Mouse (Mus musculus): ENCODE measurements around the gene Atn1.
"Not testable (repeated sequence)": the region's sequence is repeated elsewhere in the genome, so short reads cannot be mapped to it uniquely, and the experiment has no call there.

The Atn1 gene

GRCm38 (mm10) chr6:124755831-124756595 is at the start of gene Atn1, which contains the start of gene Gm45234:
TSS of gene Atn1 (minus strand) at chr6:124756524.
TSS of gene Gm45234 (minus strand) at chr6:124756021.
- DNase-seq (ENCODE audit: low spot score in 2 of 2), result no peak

DNA sequence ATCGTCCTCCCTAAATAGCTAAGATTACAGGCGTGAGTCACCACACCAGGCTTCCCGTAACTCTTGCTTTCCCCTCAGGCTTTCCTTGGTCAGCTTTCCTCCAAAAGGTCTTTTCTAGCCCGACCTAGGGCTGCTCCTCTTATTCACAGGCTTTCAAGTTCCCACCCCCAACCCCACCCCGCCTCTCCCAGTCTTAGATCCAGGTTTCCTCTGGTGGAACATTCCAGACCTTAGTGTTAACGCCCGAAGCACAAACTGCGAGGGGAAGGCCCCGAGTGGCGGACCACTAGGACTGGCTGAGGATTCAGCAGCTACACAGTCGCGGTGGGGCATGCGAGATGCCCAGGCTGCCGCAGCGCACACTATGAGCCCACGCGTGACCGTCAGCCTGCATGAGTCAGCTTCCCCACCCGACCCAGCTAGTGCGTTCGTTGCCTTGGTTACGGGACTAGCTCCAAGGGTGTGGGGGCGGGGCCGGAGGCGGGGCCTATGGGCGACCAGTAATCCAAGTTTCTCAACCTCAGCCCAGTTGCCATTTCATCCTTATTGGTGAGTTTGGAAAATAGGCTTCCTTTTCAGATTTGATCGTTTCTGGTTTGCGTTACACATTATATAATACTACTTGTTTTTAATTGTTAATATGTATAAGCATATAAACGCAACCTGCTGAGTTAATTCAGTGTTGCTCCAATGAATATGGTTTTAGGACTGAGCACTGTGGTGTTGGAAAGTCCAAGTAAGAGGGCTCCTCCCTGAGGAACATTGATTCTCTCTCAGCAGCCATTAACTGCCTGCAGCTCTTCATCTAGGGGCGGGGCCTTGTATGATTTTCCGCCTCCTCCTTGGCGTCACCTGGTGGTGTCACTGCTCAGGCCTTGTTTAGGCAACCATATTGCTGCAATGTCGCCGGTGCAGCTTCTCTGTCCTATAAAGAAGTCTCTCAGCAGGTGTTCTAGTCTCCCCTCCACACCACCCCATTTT is 49.3 kb upstream of the Atn1 start:
- DNase-seq (ENCODE audit: low spot score in 2 of 2), result peak; percentile 96 to 97

- no peak for DNase-seq (ENCODE audit: low spot score in 2 of 2)
Measured at GRCm38 (mm10) chr6:124804341-124804740, 48.0 kb upstream of the Atn1 start.

- DNase-seq (ENCODE audit: low spot score in 2 of 2), result not testable (repeated sequence)
Measured at GRCm38 (mm10) chr6:124803691-124804090, 47.4 kb upstream of the Atn1 start.

- DNase-seq (ENCODE audit: low spot score in 2 of 2), result no peak
Measured at GRCm38 (mm10) chr6:124803061-124803460, 46.7 kb upstream of the Atn1 start.

DNA sequence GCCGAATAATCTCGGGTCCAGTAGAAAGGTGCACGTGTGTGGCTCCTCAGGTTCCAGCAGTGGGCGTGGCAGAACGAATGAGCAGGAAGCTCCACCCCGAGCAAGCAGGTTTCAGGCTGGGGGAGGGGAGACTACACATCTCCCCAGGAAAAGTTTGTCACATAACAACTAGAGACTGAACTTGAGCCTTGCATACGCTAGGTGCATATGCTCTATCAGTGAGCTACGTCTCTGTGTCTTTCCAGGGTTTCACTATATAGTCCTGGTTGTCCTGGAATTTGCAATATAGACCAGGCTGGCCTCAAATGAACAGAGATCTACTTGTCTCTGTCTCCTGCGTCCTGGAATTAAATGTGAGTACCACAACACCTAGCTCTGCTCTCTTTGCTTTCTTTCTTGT is 46.1 kb upstream of the Atn1 start:
- DNase-seq (ENCODE audit: low spot score in 2 of 2), result not testable (repeated sequence)

DNA sequence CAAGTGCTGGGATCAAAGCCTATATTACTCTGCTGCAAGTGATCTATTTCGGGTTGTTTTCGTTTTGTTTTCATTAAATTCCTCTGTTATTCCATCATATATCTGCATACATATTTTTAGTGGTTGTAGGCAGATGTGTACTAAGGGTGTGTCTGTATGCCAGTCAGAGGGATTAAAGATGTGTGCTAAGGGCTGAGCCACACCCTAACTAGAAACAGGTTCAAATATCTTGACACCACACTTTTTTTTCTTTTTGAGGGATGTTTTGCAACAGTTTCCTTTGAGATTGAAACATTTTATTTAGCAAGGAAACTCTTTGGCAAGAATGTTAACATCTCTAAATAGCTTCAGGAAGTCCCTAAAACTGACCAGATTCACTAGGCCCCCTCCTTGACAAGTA is 39.9 kb upstream of the Atn1 start:
- DNase-seq (ENCODE audit: low spot score in 2 of 2), result no peak

GRCm38 (mm10) chr6:124795781-124796180 is 39.5 kb upstream of the Atn1 start:
- DNase-seq (ENCODE audit: low spot score in 2 of 2), result no peak

DNA sequence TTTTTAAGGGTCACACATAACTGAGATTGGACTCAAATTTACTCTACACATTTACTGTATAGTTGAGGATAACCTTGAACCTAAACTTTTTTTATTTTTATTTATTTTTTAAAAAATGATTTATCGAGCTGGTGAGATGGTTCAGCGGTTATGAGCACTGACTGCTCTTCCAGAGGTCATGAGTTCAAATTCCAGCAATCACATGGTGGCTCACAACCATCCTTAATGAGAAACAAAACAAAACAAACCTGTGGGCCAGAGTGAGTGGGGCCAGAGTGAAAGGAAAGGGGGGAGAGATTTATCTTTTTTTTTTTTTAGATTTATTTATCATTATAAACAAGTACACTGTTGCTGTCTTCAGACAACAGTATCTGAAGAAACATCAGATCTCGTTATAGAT is 35.6 kb upstream of the Atn1 start:
- no peak for DNase-seq (ENCODE audit: low spot score in 2 of 2)

DNA sequence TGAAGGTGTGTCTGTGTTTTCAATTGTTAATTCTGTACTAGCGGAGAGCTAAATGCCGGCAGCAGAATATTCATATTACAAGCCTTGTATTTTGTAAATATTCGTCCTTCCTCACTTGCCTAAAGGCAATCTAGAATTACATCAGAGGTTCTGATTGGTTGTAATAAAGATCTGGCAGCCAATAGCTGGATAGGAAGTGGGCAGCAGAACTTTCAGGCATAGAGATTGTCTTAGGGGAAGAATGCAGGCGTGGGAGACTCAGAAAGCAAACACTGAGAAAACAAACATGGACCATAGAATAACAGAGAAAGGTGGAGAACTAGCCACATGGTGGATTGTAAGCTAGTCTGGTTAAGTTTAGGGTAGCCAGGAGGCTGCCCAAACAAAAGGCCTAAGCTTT is 33.8 kb upstream of the Atn1 start:
- DNase-seq (ENCODE audit: low spot score in 2 of 2), result no peak

DNA sequence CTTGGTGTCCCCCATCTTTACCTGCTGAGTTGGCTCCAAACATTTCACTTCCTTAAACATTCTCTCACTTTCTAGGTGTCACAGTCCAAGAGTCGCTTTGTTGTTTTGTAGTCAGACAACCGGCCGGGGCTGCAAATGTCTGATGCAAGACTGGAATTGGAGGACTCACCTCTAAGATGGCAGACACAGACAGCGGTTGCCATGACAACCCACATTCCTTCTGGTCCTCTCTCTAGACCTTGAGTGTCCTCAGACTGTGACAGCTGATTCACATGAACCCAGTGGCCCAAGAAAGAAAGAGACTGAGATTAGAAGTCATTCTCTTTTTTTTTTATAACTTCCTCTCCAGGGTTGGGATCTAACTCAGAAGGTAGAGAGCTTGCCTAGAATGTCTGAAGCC is 33.2 kb upstream of the Atn1 start:
- no peak for DNase-seq (ENCODE audit: low spot score in 2 of 2)

DNA sequence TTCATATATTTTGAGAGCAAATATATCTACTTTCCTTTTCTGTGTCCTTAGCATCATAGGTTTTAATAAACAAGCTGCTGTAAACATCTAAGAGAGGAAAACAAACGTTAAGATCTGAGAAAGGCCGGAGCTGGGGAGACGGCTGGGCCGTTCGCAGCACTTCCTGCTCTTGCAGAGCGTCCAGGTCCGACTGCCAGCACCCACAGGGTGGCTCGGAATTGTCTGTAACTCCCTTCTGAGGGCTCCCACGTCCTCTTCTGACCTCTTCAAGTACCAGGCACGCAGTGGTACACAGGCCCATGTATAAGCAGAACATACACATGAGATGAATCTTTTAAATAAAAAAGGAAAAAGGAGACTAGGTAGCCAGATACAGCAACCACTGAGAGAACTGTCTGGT is 31.4 kb upstream of the Atn1 start:
- DNase-seq (ENCODE audit: low spot score in 2 of 2), result no peak

DNA sequence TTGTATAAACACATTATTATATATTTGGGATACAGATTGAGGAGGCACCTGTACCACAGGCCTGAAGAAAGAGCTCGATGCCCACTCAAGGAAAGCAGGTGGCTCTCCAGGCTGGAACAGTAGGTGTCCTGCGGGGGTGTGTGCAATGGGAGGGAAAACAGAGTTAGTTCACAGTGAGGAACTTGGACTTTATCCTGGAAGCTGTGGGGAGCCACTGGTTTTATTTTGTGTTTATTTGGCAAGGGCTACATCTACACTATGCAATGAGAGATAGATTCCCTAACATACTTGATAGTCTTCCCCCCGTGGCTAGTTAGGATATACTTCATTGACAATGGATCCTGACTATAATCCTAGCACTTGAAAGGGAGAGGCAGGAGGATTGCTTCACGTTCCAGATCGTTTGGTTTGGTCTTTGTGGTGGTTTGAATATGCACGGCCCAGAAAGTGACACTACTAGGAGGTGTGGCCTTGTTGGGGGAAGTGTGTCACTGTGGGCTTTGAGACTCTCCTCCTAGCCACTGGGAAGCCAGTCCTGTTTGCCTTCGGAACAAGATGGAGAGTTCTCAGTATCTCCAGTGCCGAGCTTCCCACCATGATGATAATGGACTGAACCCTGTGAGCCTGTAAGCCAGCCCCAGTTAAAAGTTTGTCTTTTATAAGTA is 30.6 kb upstream of the Atn1 start:
- no peak for DNase-seq (ENCODE audit: low spot score in 2 of 2)

DNA sequence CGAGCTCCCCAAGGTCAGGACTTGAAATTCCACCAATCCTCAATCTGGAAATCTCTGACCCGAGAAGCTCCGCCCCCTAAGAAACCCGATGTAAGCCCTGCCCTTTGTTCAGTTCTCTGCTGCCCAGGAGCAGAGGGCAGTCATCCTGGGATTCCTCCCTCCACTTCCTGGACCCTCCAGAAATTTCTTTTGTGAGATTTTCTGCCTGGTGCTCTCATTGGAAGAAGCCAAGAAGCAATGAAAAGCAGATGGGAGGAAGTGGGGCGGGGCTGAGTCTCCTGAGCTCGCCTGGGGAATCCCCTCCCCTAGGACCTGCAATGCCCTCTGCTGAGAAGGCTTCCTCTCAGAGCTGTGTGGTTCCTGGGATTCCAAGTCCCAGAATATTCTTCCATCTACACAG is 26.1 kb upstream of the Atn1 start:
- no peak for DNase-seq (ENCODE audit: low spot score in 2 of 2)

GRCm38 (mm10) chr6:124780917-124781316 is 24.6 kb upstream of the Atn1 start:
- DNase-seq (ENCODE audit: low spot score in 2 of 2), result no peak

GRCm38 (mm10) chr6:124779984-124780416 is 23.7 kb upstream of the Atn1 start:
- no peak for DNase-seq (ENCODE audit: low spot score in 2 of 2)

DNA sequence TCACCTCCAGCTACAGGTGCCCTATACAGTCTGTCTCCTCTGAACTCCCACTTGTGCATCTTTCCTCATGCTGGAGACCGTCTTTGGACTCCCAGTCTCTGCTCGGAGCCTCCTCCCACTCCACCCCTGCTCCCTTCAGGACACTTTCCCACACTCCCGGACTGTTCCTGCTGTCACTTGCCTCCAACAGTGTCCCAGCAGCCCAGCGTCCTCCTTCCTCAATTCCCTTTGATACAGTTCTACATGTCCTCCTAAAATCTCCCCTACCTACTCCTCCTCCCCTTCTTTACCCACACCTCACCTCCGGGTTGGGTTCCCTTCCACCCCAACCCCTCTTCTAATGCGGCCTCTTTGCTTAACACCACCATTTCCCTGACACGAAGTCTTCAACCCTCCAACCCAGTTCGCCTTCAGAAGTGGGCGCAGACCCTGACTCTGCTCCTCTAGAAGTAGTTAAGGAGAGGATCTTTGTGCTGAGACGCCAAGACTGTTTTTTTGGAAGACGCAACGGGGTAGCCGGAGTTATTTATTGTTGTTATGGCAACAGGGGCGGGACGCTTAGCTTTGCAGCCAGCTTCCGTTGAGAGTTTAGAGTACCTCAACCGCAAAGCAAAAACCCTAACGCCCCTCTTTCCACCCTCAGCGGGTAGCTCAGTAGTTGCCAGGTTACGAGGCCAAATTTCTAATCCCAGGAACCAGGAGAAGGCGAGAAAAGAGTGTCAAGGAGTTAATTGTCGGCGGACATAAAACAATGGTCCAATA is 23.1 kb upstream of the Atn1 start, which contains the start of gene Lrrc23:
Gene Lrrc23 (minus strand): TSS at position 506 of the 762 bp plus-strand sequence.
- peak in 1 of 2 experiments; percentile 41 for DNase-seq (ENCODE audit: low spot score in 2 of 2)

GRCm38 (mm10) chr6:124770511-124770910 is 14.2 kb upstream of the Atn1 start:
- DNase-seq (ENCODE audit: low spot score in 2 of 2), result no peak

- no peak for DNase-seq (ENCODE audit: low spot score in 2 of 2)
Measured at GRCm38 (mm10) chr6:124770013-124770412, 13.7 kb upstream of the Atn1 start.

- DNase-seq (ENCODE audit: low spot score in 2 of 2), result peak; percentile 74 to 75
Measured at GRCm38 (mm10) chr6:124769101-124769765, 12.9 kb upstream of the Atn1 start, which contains the start of gene Eno2. TSS of gene Eno2 (minus strand) at chr6:124769673.

- no peak for DNase-seq (ENCODE audit: low spot score in 2 of 2)
Measured at GRCm38 (mm10) chr6:124768704-124769044, 12.3 kb upstream of the Atn1 start.
